Mouse (Mus musculus) effector memory CD4-positive, alpha-beta T cell, adult 5 months (primary cell): Measurements from ENCODE around the gene Zfp622. TPM values are rescaled to one million over a fixed set of nuclear protein-coding genes. Genes with fewer than 3 reads are reported as not detected.

Experiments used
- polyA plus RNA-seq: library from polyadenylated mRNA; unstranded; fragments of 100-300 nt; shearing (Covaris generic); gene quantifications from one replicate; pipeline ENCODE4 v1.2.1, GENCODE M21; 2017

Zfp622 gene
- polyA plus RNA-seq = 115 TPM

DNA sequence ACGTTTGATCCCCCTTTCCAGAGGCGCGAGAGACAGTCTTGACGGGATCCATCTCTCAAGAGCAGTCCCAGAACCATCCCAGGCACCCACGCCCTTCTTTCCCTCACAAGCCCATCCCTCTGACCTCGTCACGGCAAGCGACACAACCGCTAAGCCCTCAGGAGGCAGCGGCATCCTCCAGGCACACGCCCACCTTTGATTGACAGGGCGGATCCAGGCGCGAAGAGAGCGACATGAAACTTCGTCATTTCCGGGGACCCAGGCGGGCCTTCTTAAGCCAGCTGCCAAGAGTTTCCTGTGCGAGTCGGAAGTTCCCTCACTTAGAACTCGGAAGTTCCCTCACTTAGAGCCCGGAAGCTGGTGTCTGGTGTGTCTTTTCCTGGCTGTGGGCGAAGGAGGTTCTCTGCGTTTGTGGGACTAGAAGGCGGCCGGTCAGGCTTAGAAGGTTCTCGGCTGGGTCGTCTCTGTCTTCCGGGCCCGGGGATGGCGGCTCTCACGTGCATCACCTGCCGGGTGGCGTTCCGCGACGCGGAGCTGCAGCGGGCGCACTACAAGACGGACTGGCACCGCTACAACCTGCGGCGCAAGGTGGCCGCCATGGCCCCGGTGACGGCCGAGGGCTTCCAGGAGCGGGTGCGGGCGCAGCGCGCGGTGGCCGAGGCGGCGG, at the start of gene Zfp622:
Zfp622 (plus strand) TSS at position 300 of the 667 bp plus-strand sequence.

Other genes with a start within 250 kb of the Zfp622 start
- 72.9 TPM for gene Retreg1, start 141.2 kb upstream of the Zfp622 start, polyA plus RNA-seq